Mouse (Mus musculus) adrenal gland, adult (tissue): ENCODE measurements around the gene Inafm2.

ENCODE experiments used
- DNase-seq, 2 experiments: peaks; one replicate each; pipeline ENCODE4 v3.0.0; 2022 to 2023; ENCODE audit warnings: low spot score in 1 of 2; ENCODE audit not compliant: inconsistent age in 2 of 2

The Inafm2 gene

GRCm38 (mm10) chr2:118725511-118725910 lies 20.0 kb upstream of the Inafm2 start:
- DNase-seq, result peak; percentile 72 to 88

GRCm38 (mm10) chr2:118726873-118727272 lies 18.7 kb upstream of the Inafm2 start:
- DNase-seq, result no peak

- DNase-seq, result no peak
Measured at GRCm38 (mm10) chr2:118727911-118728310, 17.6 kb upstream of the Inafm2 start.

- peak in 1 of 2 experiments; percentile 33 for DNase-seq
Measured at GRCm38 (mm10) chr2:118728337-118728736, 17.2 kb upstream of the Inafm2 start, which contains the start of gene Plcb2. Gene Plcb2 (minus strand): TSS chr2:118728438.

- DNase-seq, result no peak
Measured at GRCm38 (mm10) chr2:118729194-118729593, 16.4 kb upstream of the Inafm2 start.

- no peak for DNase-seq
Measured at GRCm38 (mm10) chr2:118729816-118730621, 15.5 kb upstream of the Inafm2 start.

- peak; percentile 86 to 95 for DNase-seq
Measured at GRCm38 (mm10) chr2:118730622-118730915, 15.0 kb upstream of the Inafm2 start.

GRCm38 (mm10) chr2:118731981-118732380 lies 13.6 kb upstream of the Inafm2 start:
- no peak for DNase-seq

GRCm38 (mm10) chr2:118733341-118733740 lies 12.2 kb upstream of the Inafm2 start:
- DNase-seq, result no peak

GRCm38 (mm10) chr2:118740341-118740740 lies 5.2 kb upstream of the Inafm2 start:
- DNase-seq, result no peak

GRCm38 (mm10) chr2:118741183-118741582 lies 4.4 kb upstream of the Inafm2 start:
- DNase-seq, result peak in 1 of 2 experiments; percentile 1

- DNase-seq, result peak; percentile 40 to 86
Measured at GRCm38 (mm10) chr2:118743261-118743943, 2.2 kb upstream of the Inafm2 start.

- peak; percentile 9 to 37 for DNase-seq
Measured at GRCm38 (mm10) chr2:118744621-118745020, 937 bp upstream of the Inafm2 start.

GRCm38 (mm10) chr2:118745915-118746901 lies 650 bp downstream of the Inafm2 start:
- DNase-seq, result peak; percentile 56 to 85

- peak; percentile 34 to 71 for DNase-seq
Measured at GRCm38 (mm10) chr2:118747301-118747960, 1.9 kb downstream of the Inafm2 start.

GRCm38 (mm10) chr2:118749341-118749884 lies 3.9 kb downstream of the Inafm2 start:
- DNase-seq, result peak in 1 of 2 experiments; percentile 18

- DNase-seq, result peak in 1 of 2 experiments; percentile 18
Measured at GRCm38 (mm10) chr2:118750476-118750875, 4.9 kb downstream of the Inafm2 start.

- DNase-seq, result peak in 1 of 2 experiments; percentile 40
Measured at GRCm38 (mm10) chr2:118751896-118752791, 6.6 kb downstream of the Inafm2 start.

- no peak for DNase-seq
Measured at GRCm38 (mm10) chr2:118752792-118753108, 7.2 kb downstream of the Inafm2 start.
